Mouse (Mus musculus) liver, embryonic 14.5 days (tissue): ENCODE results near the gene Amz1. TPM values are rescaled to one million over a fixed set of nuclear protein-coding genes. Genes with fewer than 3 reads are reported as not detected.
A peak's percentile ranks its signal among the peaks of the same experiment; 100 is the strongest.

ENCODE experiments used
- ATAC-seq: fragments of 200-750 bp; cut with Nextera tagmentation; 2 replicates; pipeline ENCODE4 v1.8.0; 2017; ENCODE audit warnings: moderate number of reproducible peaks, mild to moderate bottlenecking, moderate library complexity; ENCODE audit not compliant: insufficient read depth
- DNase-seq, 3 experiments: peaks; one replicate each; pipeline ENCODE4 v3.0.0-alpha.2; 2012 to 2013; ENCODE audit warnings: low read depth in 3 of 3, low spot score in 3 of 3
- H3K27ac ChIP-seq: fragments of 300-500 bp; sonication (generic); 2 replicates; pipeline ENCODE4 v1.5.1; 2014; ENCODE audit warnings: moderate library complexity, mild to moderate bottlenecking, control low read depth, inconsistent platforms
- H3K27me3 ChIP-seq: fragments of 300-500 bp; sonication (generic); 2 replicates; pipeline ENCODE4 v1.6.1; 2014; ENCODE audit warnings: mild to moderate bottlenecking, low read length, moderate library complexity; ENCODE audit not compliant: control insufficient read depth, insufficient read depth
- H3K36me3 ChIP-seq: fragments of 300-500 bp; sonication (generic); replicated peaks from 2 replicates; pipeline ENCODE4 v1.6.1; 2014; ENCODE audit warnings: low read depth; ENCODE audit not compliant: control insufficient read depth, insufficient read depth
- H3K4me1 ChIP-seq, 2 experiments: fragments of 200-500 bp in 1 of 2; fragments of 300-500 bp in 1 of 2; sonication (generic) in 1 of 2; replicated peaks; 2 replicates each; pipeline ENCODE4 v1.6.1; 2012 to 2014; ENCODE audit warnings: antibody characterized with exemption in 1 of 2, inconsistent platforms in 1 of 2, low read length in 1 of 2; ENCODE audit not compliant: control insufficient read depth in 2 of 2, insufficient read depth in 2 of 2
- H3K4me2 ChIP-seq: fragments of 300-500 bp; sonication (generic); 2 replicates; pipeline ENCODE4 v1.6.1; 2014; ENCODE audit warnings: low read depth, mild to moderate bottlenecking, control low read depth, moderate library complexity
- H3K4me3 ChIP-seq, 2 experiments: fragments of 200-500 bp in 1 of 2; fragments of 300-500 bp in 1 of 2; sonication (generic) in 1 of 2; 2 replicates each; pipeline ENCODE4 v1.5.1; 2012 to 2014; ENCODE audit warnings: low read depth in 2 of 2, low read length in 2 of 2, mild to moderate bottlenecking in 2 of 2, control low read depth in 1 of 2, inconsistent platforms in 1 of 2, moderate library complexity in 1 of 2; ENCODE audit not compliant: insufficient read depth in 1 of 2
- H3K9ac ChIP-seq: fragments of 300-500 bp; sonication (generic); replicated peaks from 2 replicates; pipeline ENCODE4 v1.6.1; 2014; ENCODE audit warnings: mild to moderate bottlenecking, control low read depth, moderate library complexity
- H3K9me3 ChIP-seq: fragments of 300-500 bp; sonication (generic); 2 replicates; pipeline ENCODE4 v1.6.1; 2016; ENCODE audit warnings: low read length, mixed read lengths; ENCODE audit not compliant: control insufficient read depth
- CTCF ChIP-seq: IDR thresholded peaks from 2 replicates; pipeline ENCODE4 v1.5.1; 2016; ENCODE audit warnings: antibody characterized with exemption, low read depth, control low read depth
- EP300 ChIP-seq: IDR thresholded peaks from 2 replicates; pipeline ENCODE4 v1.6.1; 2016; ENCODE audit warnings: antibody characterized with exemption, low read depth
- WGBS: fragments of 180-500 bp; shearing (Covaris S2); extraction: QIAGEN DNeasy Blood & Tissue Kit; methylation state at CpG from one replicate; pipeline ENCODE4 v1.1.7; 2014; ENCODE audit not compliant: insufficient replicate concordance; 5-methylcytosine and 5-hydroxymethylcytosine counted together
- polyA plus RNA-seq, 2 experiments: library from polyadenylated mRNA; depleted of rRNA in 1 of 2; stranded (reverse) in 1 of 2; unstranded in 1 of 2; fragments of >200 nt; fragmentation: Nextera tagmentation in 1 of 2; extraction: Ambion mirVana in 1 of 2; gene quantifications; 2 replicates each; pipeline versions ENCODE4 v1.2.1 to v1.2.3; 2012 to 2014

Gene Amz1
- polyA plus RNA-seq, 2 experiments, result 0.65 to 0.72 TPM

DNA sequence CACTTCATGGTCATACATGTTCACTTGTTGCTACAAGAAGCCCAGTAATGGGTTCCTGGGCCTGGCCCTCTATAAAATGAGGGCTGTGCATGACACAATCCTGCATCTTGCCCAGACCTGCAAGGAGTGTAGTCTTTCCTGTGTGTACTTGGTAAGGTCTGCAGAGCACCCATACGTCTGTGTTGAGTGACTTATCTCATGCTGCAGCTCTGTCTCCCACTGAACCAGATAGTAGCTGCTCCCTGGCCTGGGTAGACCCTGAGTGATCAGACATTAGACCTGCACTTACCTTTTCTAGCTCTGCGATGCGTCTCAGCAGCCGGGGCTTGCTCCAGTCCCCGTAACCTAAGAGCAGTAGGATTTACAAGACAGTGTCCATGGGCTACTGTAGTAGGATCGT is 41.8 kb upstream of the Amz1 start:
- H3K9me3 ChIP-seq, result no peaks in the 10 kb centered on the region
- H3K36me3 ChIP-seq, result no peaks in the 10 kb centered on the region
- no peak overlapping the region for H3K4me2 ChIP-seq
- no peak overlapping the region for H3K4me3 ChIP-seq
- H3K4me1 ChIP-seq, result peaks cover 2 to 7% of the 10 kb centered on the region in 2 experiments; a peak in 3 of 4 replicates
- H3K27ac ChIP-seq, result no peak overlapping the region
- H3K27me3 ChIP-seq, result no peaks in the 10 kb centered on the region
- DNase-seq (no peak), ATAC-seq (peak; percentile 77)
- 48% methylated on average over 6 of the region's 6 CpGs for WGBS
- TF ChIP-seq EP300 (no peak), CTCF (no peak)
- no peak overlapping the region for H3K9ac ChIP-seq

DNA sequence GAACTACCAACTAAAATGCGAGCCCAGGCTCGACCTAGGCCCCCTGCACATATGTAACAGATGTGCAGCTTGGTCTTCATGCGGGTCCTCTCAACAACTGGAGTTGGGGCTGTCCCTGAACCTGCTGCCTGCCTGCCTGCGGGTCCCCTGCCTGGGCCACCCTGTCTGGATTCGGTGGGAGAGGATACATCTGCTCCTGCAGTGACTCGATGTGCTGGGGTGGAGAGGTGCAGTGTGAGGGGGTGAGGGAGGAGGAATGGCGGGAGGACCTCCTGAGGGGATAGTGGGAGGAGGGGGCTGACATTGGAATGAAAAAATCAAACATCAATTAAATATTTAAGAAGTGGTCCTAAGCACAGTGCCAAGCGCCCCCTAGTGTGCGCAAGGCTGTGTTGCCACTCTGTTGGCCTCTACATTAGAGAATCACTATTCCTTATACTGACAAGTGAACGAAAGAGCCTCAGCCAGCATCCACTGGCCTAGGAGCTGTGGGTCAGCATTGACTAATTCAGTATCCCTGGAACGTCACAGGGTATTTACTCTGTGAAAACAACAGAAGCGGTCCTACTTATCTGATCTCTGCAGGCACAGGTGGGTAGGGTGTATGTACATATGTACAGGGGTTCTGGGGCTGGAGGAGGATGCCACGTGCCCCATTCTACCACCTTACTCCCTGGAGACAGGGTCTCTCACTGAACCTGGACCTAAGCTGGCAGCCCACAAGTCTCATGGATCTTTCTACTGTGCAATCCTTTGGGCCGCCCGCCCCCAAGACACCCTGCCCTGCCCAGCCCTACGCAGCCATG is 39.4 kb upstream of the Amz1 start:
- WGBS, result 53% methylated on average over 16 of the region's 16 CpGs
- Histone ChIP-seq H3K36me3 (no peaks in the 10 kb centered on the region), H3K9ac (no peak overlapping the region), H3K4me1 (peaks cover 2 to 7% of the 10 kb centered on the region in 2 experiments; a peak in 3 of 4 replicates), H3K9me3 (no peaks in the 10 kb centered on the region), H3K27me3 (no peaks in the 10 kb centered on the region), H3K27ac (no peak overlapping the region), H3K4me3 (no peak overlapping the region), H3K4me2 (no peak overlapping the region)
- no peak for DNase-seq
- no peak for ATAC-seq
- TF ChIP-seq CTCF (peak; percentile 84), EP300 (no peak)

DNA sequence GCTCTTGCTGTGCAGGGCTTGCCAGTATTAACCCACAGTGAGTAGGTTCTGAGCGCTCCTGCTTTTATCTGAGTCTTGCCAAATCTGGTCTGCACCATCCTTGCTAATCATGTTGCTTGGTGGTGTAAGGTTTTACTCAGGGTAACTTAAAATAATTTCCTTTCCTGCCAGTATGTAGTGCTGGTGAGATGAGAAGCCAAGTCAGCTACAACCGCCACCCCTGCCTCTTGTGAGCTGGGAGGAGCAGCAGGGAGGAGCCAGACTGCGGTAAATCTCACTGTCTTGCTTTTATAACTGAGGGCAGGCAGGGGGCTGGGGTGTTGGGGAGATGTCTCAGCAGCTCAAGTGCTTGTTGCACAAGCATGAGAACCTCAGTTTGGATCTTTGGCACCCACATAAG is 35.5 kb upstream of the Amz1 start:
- WGBS, result 73% methylated on average over 3 of the region's 3 CpGs
- Histone ChIP-seq H3K36me3 (no peaks in the 10 kb centered on the region), H3K4me2 (no peak overlapping the region), H3K27me3 (no peaks in the 10 kb centered on the region), H3K9ac (no peak overlapping the region), H3K9me3 (no peaks in the 10 kb centered on the region), H3K4me1 (no peaks in the 10 kb centered on the region), H3K27ac (no peak overlapping the region), H3K4me3 (no peak overlapping the region)
- ATAC-seq (no peak), DNase-seq (no peak)
- TF ChIP-seq CTCF (no peak), EP300 (no peak)

DNA sequence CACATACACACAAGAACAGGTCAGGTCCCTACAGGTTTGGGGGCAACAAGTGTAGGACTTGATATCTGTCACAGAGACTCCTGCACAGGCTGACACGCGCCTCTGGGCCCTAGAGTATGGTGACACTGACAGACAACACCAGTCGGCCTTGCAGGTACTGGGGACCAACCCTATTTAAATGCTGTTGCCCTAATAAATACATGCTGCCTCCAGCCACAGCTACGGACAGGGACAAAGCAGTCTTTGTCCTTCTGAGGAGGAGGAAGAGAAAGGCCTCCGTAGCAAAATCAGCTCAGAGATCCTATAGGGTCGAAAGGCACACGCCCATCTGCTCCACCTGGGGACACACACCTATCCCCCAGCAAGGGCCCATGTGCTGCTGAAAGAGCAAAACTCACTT is 27.9 kb upstream of the Amz1 start:
- ATAC-seq (no peak), DNase-seq (no peak)
- H3K9me3 ChIP-seq, result no peaks in the 10 kb centered on the region
- H3K4me3 ChIP-seq, result no peak overlapping the region
- no peak overlapping the region for H3K9ac ChIP-seq
- H3K4me2 ChIP-seq, result no peak overlapping the region
- H3K27ac ChIP-seq, result no peak overlapping the region
- H3K4me1 ChIP-seq, result peaks cover 0 to 2% of the 10 kb centered on the region in 2 experiments; a peak in 1 of 4 replicates
- WGBS, result 82% methylated on average over 7 of the region's 7 CpGs
- no peak for TF ChIP-seq CTCF
- no peaks in the 10 kb centered on the region for H3K36me3 ChIP-seq
- no peaks in the 10 kb centered on the region for H3K27me3 ChIP-seq

DNA sequence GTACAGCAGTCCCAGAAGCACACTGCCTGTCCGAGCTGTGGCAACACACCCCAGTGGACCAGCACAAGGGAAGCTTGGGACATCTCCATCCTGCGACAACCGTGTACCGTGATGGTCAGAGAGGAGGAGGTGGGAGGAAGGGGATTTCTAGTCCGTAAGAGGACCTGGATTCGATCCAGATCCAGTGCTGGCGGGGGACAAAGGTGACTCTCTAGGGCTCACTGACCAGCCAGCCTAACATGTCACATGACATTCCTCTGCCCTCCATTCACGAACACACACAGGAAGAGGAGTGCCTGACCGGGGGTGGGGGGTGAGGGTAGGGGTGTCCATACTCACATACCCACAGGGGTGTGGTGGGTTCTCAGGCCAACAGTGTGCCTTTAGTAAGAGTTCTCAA is 24.2 kb upstream of the Amz1 start:
- ATAC-seq (no peak), DNase-seq (no peak)
- Histone ChIP-seq H3K27ac (no peak overlapping the region), H3K4me2 (no peak overlapping the region), H3K27me3 (no peaks in the 10 kb centered on the region), H3K4me1 (peaks cover 21 to 22% of the 10 kb centered on the region in 2 experiments), H3K9me3 (no peaks in the 10 kb centered on the region), H3K4me3 (no peak overlapping the region), H3K9ac (no peak overlapping the region), H3K36me3 (no peaks in the 10 kb centered on the region)
- WGBS, result 69% methylated on average over 9 of the region's 9 CpGs
- TF ChIP-seq CTCF (no peak), EP300 (no peak)
